Mouse (Mus musculus): Measurements from ENCODE around the gene Rtcb.

The Rtcb gene

GRCm38 (mm10) chr10:85948483-85949196 is 9.0 kb downstream of the Rtcb start:
- no peak for DNase-seq (ENCODE audit: low spot score in 2 of 2)

GRCm38 (mm10) chr10:85936280-85936965 is 21.2 kb downstream of the Rtcb start:
- DNase-seq (ENCODE audit: low spot score in 2 of 2), result no peak

DNA sequence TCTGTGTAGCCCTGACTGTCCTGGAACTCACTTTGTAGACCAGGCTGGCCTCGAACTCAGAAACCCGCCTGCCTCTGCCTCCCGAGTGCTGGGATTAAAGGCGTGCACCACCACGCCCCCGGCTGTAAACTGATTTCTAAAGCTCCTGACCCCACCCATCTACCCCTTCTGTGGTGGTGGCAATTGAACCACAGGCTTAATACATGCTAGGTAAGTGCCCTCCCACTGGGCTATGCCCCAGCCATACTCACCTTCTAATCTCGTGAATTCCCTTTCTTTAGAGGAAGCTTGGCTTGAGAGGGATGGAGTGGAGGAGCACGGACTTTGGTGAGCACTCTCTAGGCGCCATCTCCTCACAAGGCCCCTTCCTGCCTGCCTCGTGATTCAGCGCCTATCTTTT is 27.7 kb downstream of the Rtcb start:
- DNase-seq (ENCODE audit: low spot score in 2 of 2), result no peak

DNA sequence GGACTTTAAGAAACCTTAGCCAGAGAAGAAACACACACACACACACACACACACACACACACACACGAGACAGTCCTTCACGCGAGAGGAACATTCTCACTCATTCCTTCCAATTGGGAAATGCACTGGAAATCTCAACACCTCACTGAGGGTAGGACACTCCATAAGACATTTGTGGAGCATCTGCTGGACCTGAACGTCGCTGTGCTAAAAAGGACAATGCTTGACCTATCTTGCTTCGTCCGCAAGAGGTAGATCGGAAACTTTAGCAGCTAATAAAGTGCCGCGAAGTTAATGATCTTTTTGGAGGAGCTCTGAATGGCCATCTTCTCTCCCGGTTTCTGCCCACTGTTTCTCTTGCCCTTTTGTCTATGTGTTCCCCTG is 28.4 kb downstream of the Rtcb start:
- DNase-seq (ENCODE audit: low spot score in 2 of 2), result peak in 1 of 2 experiments; percentile 10

- DNase-seq (ENCODE audit: low spot score in 2 of 2), result peak; percentile 80
These were observed 29.0 kb downstream of the Rtcb start for GRCm38 (mm10) chr10:85928499-85929207.

DNA sequence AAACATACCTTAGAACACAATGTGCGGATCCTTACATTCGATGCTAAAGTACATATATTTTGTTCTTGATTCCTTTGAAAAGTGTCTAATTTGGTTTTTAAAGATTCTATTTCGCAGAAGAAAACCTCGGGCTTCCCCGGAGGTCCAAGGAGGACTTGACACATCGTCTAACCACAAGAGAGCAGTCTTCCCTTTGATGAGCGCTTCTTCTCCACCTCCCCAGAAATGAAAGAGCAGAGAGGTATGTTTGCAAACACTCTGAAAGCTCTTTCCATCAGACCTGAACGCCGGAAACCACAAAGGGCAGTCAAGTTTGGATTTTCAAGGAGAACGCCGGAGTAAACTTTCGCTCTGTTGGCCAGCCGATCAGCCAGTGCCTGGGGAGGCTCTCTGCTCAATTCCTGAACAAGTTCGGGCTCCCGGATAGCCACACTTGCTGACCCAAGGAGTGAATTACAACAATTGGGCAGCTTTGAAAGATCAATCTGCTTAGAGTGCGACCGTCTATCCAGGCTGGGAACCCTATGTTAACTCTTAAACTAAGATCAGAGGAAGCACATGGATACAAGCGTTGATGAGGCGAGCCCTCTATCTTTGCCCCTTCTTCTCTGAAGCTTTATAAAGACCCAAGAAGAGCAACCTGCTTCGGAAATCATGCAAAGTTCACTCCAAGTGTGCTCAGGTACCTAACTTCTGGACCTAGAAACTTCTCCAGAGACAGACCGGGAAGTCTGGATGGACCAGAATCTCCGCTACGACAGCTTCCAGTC is 29.8 kb downstream of the Rtcb start, which contains the start of gene Ascl4:
Gene Ascl4 (plus strand): TSS at position 6 of the 770 bp plus-strand sequence.
- DNase-seq (ENCODE audit: low spot score in 2 of 2), result peak; percentile 23 to 27

DNA sequence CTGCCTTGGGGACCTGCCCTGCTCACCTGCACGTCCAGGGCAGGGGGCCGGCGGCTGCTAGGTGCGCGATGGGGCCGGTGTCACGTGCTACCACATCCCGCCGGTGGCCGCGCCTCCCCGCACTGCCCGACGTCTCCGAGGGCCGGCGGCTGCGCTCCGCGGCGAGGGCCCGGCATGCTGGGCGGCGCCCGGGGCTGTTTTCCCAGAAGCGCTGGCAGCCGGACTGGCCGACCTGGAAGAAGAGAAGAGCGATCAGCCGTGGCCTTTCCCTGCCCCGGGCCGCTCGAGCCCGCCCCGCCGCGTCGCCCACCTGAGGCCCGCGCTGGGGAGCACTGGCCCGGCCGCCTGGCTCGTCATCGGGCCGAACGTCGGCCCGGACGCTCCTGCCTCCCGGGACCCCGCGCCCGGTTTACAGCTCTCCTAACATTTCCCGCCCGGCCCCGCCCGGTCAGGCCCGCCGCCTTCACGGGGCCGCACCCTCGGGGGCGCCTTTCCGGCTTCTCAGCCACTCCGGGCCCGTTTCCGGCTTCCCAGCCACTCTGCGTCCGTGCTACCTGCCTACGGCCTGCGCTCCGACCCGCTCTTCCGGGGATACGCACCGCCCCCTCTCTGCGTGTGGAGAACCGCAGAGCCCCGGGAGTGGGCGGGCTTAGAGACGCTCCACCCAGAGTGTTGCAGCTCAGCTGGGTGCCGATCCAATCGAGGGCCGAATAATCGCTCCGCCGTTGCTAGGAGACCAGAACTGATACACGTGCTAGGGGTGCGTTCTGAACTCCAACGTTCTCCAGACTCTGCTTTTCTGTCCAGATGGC is 40.9 kb downstream of the Rtcb start, which contains the start of gene Prdm4:
Gene Prdm4 (minus strand): TSS at position 645 of the 812 bp plus-strand sequence.
- DNase-seq (ENCODE audit: low spot score in 2 of 2), result peak; percentile 98
